Mouse (Mus musculus) lung, postnatal 0 days (tissue): ENCODE data around the gene C730034F03Rik. TPM values are rescaled to one million over a fixed set of nuclear protein-coding genes. Genes with fewer than 3 reads are reported as not detected.

Experiments used
- ATAC-seq: fragments of 200-750 bp; cut with Nextera tagmentation; 2 replicates; pipeline ENCODE4 v1.8.0; 2017; ENCODE audit warnings: moderate library complexity
- DNase-seq: peaks from one replicate; pipeline ENCODE4 v3.0.0-alpha.2; 2016; ENCODE audit warnings: low spot score
- H3K27ac ChIP-seq: fragments of 300-500 bp; sonication (generic); 2 replicates; pipeline ENCODE4 v1.5.1; 2014; ENCODE audit warnings: antibody characterized with exemption, mild to moderate bottlenecking, low read length, mixed read lengths
- H3K27me3 ChIP-seq: fragments of 300-500 bp; sonication (generic); replicated peaks from 2 replicates; pipeline ENCODE4 v1.6.1; 2014; ENCODE audit warnings: low read length, mixed read lengths; ENCODE audit not compliant: insufficient read depth
- H3K36me3 ChIP-seq: fragments of 300-500 bp; sonication (generic); 2 replicates; pipeline ENCODE4 v1.6.1; 2014; ENCODE audit warnings: low read length, mixed read lengths; ENCODE audit not compliant: insufficient read depth
- H3K4me1 ChIP-seq: fragments of 300-500 bp; sonication (generic); 2 replicates; pipeline ENCODE4 v1.6.1; 2014; ENCODE audit warnings: antibody characterized with exemption, low read depth, low read length, mixed read lengths; ENCODE audit not compliant: insufficient read depth
- H3K4me2 ChIP-seq: fragments of 300-500 bp; sonication (generic); replicated peaks from 2 replicates; pipeline ENCODE4 v1.6.1; 2014; ENCODE audit warnings: low read depth, mild to moderate bottlenecking, low read length, moderate library complexity, mixed read lengths
- H3K4me3 ChIP-seq: fragments of 300-500 bp; sonication (generic); 2 replicates; pipeline ENCODE4 v1.5.1; 2014; ENCODE audit warnings: low read depth, low read length
- H3K9ac ChIP-seq: fragments of 300-500 bp; sonication (generic); replicated peaks from 2 replicates; pipeline ENCODE4 v1.6.1; 2014; ENCODE audit warnings: low read depth, mild to moderate bottlenecking
- H3K9me3 ChIP-seq: fragments of 300-500 bp; sonication (generic); 2 replicates; pipeline ENCODE4 v1.6.1; 2016; ENCODE audit warnings: low read length, mixed read lengths
- CTCF ChIP-seq: IDR thresholded peaks from 2 replicates; pipeline ENCODE4 v1.5.1; 2016; ENCODE audit warnings: antibody characterized with exemption, mild to moderate bottlenecking
- EP300 ChIP-seq: IDR thresholded peaks from 2 replicates; pipeline ENCODE4 v1.6.1; 2016; ENCODE audit warnings: antibody characterized with exemption, mild to moderate bottlenecking, control low read depth
- WGBS: fragments of 180-500 bp; shearing (Covaris S2); extraction: QIAGEN DNeasy Blood & Tissue Kit; methylation state at CpG from one replicate; pipeline ENCODE4 v1.1.7; 2014; 5-methylcytosine and 5-hydroxymethylcytosine counted together
- polyA plus RNA-seq: library from polyadenylated mRNA; unstranded; fragments of >200 nt; fragmentation: Nextera tagmentation; extraction: Ambion mirVana; gene quantifications from 2 replicates; pipeline ENCODE4 v1.2.1, GENCODE M21; 2015

The C730034F03Rik gene
- polyA plus RNA-seq, 1 experiment from 2014 or later, result 2.2 TPM

DNA sequence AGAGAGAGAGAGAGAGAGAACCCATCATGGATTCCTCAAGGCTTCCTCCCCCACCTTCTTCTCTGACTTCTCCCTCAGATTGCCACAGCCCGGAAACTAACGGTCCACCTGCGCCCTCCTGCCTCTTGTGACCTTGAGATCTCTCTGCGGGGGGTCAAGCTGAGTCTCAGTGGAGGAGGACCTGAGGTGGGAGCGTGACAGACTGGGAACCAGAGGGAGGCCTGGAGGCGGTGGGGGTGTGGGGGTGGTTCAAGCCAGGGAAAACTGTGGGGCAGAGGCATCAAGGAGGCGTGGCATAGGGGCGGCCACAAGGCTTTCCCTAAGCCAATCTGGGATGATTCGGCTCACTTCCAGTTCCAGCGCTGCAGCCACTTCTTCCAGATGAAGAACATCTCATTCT lies 30.9 kb downstream of the C730034F03Rik start:
- Histone ChIP-seq H3K4me2 (no peak overlapping the region), H3K4me3 (no peak overlapping the region), H3K27me3 (no peaks in the 10 kb centered on the region), H3K27ac (no peak overlapping the region), H3K36me3 (no peaks in the 10 kb centered on the region), H3K4me1 (no peaks in the 10 kb centered on the region), H3K9ac (no peak overlapping the region), H3K9me3 (no peaks in the 10 kb centered on the region)
- WGBS, result 57% methylated on average over 10 of the region's 10 CpGs
- no peak for TF ChIP-seq CTCF
- no peak for TF ChIP-seq EP300
- DNase-seq (no peak), ATAC-seq (no peak)

DNA sequence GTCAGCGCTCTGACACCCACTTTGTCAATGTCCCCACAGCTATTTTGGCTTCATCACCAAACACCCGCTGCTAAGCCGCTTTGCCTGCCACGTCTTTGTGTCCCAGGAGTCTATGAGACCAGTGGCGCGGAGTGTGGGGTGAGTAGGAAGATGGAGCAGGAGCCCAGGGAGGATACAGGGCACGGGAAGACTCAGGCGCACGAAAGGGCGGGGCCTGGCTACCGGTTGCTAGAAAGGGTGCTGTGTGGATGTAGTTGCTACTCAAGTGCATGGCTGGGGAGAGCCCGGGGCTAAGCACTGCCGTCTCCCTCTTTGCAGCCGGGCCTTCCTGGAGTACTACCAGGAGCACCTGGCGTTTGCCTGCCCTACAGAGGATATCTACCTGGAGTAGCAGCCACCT lies 31.9 kb downstream of the C730034F03Rik start:
- Histone ChIP-seq H3K9me3 (no peaks in the 10 kb centered on the region), H3K4me2 (no peak overlapping the region), H3K36me3 (no peaks in the 10 kb centered on the region), H3K27ac (no peak overlapping the region), H3K9ac (no peak overlapping the region), H3K4me3 (no peak overlapping the region), H3K27me3 (no peaks in the 10 kb centered on the region), H3K4me1 (no peaks in the 10 kb centered on the region)
- 52% methylated on average over 15 of the region's 15 CpGs for WGBS
- no peak for TF ChIP-seq EP300
- TF ChIP-seq CTCF, result no peak
- DNase-seq (no peak), ATAC-seq (no peak)

DNA sequence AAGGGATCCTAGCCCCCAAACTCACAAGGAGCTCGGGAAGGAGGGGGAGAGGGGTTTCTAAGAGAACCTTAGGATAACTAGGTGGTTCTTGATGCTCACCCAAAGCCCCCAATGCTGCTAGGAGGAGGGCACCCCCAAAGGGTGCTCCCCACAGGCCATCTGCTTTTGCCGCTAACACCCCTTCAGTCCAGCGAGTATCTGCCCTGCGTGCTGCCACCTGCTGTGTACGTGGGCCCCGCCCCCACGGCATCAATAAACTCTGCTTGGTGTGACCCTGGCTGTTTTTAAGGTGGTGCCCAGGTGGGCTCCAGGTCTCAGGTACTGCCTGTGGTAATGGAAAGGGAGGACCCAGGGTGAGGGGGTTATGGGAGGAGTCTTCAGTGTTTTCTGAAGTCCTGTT lies 32.8 kb downstream of the C730034F03Rik start:
- Histone ChIP-seq H3K9me3 (no peaks in the 10 kb centered on the region), H3K4me3 (no peak overlapping the region), H3K4me2 (no peak overlapping the region), H3K36me3 (no peaks in the 10 kb centered on the region), H3K4me1 (no peaks in the 10 kb centered on the region), H3K9ac (no peak overlapping the region), H3K27ac (no peak overlapping the region), H3K27me3 (no peaks in the 10 kb centered on the region)
- WGBS, result 52% methylated on average over 7 of the region's 7 CpGs
- DNase-seq, result no peak
- TF ChIP-seq EP300 (no peak), CTCF (no peak)
- no peak for ATAC-seq

DNA sequence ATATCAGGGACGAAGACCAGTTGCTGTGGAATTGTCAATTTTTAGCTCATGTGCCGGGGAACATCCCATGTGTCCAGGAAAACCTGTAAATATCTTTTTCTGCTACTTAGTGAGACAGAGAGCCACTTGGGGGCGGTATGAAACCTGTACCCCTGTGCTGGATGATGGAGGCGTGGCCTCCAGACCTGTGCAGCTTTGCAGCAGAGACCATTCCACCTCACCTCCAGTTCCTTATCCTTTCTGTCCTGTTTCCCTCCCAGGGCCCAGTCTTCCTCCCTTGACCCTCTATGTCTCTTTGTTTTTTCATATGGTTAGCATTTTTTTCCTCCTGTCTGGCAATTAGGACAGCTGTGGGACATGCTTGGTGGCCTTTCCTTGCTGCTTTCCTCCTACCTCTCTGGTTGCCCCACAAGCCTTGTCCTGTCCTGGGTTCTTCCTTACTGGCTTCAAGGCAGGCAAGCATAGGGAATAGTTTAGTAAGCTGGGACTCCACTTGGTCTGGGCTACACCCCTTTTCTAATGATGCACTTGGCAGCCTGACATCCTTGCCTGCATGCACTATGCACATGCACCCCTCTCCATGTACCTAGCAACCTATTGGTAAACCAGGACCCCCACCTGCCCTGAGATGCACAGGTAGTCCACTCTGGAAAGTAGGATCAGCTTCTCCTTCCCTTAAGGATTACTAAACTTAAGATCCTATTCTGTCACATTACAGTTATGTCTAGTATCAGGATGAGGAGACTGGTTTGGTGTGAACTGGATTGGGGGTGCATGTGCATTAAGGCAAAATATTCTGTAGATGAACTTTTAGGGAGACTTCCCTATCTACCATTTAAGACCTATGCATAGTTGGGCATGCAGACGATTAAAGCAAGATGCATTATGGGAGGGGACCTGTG lies 34.2 kb downstream of the C730034F03Rik start:
- H3K4me2 ChIP-seq, result no peak overlapping the region
- no peak overlapping the region for H3K9ac ChIP-seq
- no peak for DNase-seq
- H3K27ac ChIP-seq, result no peak overlapping the region
- no peaks in the 10 kb centered on the region for H3K27me3 ChIP-seq
- no peaks in the 10 kb centered on the region for H3K4me1 ChIP-seq
- WGBS, result 39% methylated on average over 5 of the region's 5 CpGs
- H3K36me3 ChIP-seq, result no peaks in the 10 kb centered on the region
- no peak overlapping the region for H3K4me3 ChIP-seq
- ATAC-seq, result no peak
- TF ChIP-seq CTCF (peak; percentile 50), EP300 (no peak)
- H3K9me3 ChIP-seq, result no peaks in the 10 kb centered on the region

DNA sequence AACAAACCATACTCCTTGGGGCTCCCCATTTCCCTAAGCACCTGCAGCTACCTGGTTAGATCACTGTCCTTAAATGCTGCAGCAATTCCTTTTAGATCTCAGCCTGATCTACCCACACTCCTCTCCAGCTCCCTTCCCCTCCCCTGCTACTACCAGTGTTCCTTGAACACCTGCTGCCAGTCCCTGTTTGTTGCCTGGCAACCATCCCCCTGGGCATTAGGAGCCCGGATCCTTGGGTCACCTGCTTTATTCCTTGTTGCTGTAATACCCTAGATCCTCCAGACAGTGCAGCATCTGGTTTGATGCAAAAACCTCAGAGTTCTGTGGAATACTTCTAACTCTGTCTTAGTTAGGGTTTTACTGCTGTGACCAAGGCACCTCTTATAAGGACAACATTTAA lies 35.7 kb downstream of the C730034F03Rik start:
- Histone ChIP-seq H3K4me3 (no peak overlapping the region), H3K4me1 (no peaks in the 10 kb centered on the region), H3K4me2 (no peak overlapping the region), H3K9me3 (no peaks in the 10 kb centered on the region), H3K27ac (no peak overlapping the region), H3K9ac (no peak overlapping the region), H3K27me3 (no peaks in the 10 kb centered on the region), H3K36me3 (no peaks in the 10 kb centered on the region)
- ATAC-seq (no peak), DNase-seq (no peak)
- 8% methylated on average over 1 of the region's 1 CpGs for WGBS
- TF ChIP-seq CTCF (no peak), EP300 (no peak)

DNA sequence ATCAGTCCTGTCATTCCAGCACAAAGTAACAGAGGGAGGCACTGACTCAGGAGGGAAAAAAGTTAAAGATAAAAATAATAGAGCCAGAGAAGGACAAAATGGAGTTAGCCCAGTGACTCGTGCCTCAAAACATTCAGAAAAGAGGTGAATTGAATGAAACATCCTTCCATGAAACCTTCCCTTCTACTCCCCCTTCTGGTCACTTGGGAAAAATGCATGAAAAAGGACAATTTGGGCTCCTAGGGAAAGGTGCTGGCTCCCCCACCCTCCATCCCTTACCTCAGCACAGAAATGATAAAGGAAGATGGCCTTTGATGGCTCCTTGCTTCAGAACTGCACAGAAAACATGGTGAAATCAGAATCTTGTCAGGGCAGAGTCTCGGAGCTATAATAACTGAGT lies 39.2 kb downstream of the C730034F03Rik start:
- ATAC-seq (no peak), DNase-seq (peak; percentile 51)
- no peak overlapping the region for H3K9ac ChIP-seq
- no peak overlapping the region for H3K4me3 ChIP-seq
- TF ChIP-seq EP300, result no peak
- peak; percentile 77 for TF ChIP-seq CTCF
- no peak overlapping the region for H3K4me2 ChIP-seq
- H3K27me3 ChIP-seq, result no peaks in the 10 kb centered on the region
- H3K4me1 ChIP-seq, result no peaks in the 10 kb centered on the region
- H3K9me3 ChIP-seq, result no peaks in the 10 kb centered on the region
- 20% methylated on average over 2 of the region's 2 CpGs for WGBS
- no peaks in the 10 kb centered on the region for H3K36me3 ChIP-seq
- no peak overlapping the region for H3K27ac ChIP-seq

DNA sequence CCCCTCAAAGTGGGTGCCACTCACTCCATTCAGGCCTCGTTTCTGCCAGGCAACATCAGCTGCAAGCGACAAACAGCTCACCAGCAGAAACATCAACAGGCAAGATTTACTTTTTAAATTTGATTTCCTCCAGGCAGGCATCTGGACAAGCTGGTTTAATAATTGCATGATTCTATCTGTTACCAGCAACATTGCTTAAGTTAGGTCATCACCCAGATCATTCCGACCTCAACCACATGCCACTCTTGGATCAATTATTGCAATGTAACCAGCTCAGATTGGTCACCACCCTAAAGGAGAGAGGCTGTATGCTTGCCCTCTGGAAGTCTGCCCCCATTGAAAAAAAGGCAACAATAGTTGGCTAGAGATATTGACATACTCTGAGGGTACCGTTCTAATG lies 42.1 kb downstream of the C730034F03Rik start:
- H3K4me1 ChIP-seq, result peaks cover 8% of the 10 kb centered on the region; the same call in 1 of the 2 replicates

More for the DNA sequence above, 42.1 kb downstream of the C730034F03Rik start:
- DNase-seq, result no peak
- H3K27me3 ChIP-seq, result no peaks in the 10 kb centered on the region
- no peak overlapping the region for H3K4me3 ChIP-seq
- H3K9ac ChIP-seq, result no peak overlapping the region
- no peaks in the 10 kb centered on the region for H3K36me3 ChIP-seq
- no peak overlapping the region for H3K4me2 ChIP-seq
- no peak for TF ChIP-seq CTCF
- TF ChIP-seq EP300, result no peak
- ATAC-seq, result no peak
- WGBS, result 83% methylated on average over 4 of the region's 4 CpGs
- H3K27ac ChIP-seq, result no peak overlapping the region
- H3K9me3 ChIP-seq, result no peaks in the 10 kb centered on the region
